Mouse (Mus musculus) hindbrain, postnatal 0 days (tissue): ENCODE measurements around the gene Zc3h7a. TPM values are rescaled to one million over a fixed set of nuclear protein-coding genes. Genes with fewer than 3 reads are reported as not detected.
A peak's percentile ranks its signal among the peaks of the same experiment; 100 is the strongest.

Source experiments
- ATAC-seq: fragments of 200-750 bp; cut with Nextera tagmentation; 2 replicates; pipeline ENCODE4 v1.8.0; 2017; ENCODE audit warnings: mild to moderate bottlenecking, moderate TSS enrichment, moderate library complexity
- DNase-seq: peaks from one replicate; pipeline ENCODE4 v3.0.0-alpha.2; 2015; ENCODE audit warnings: low spot score
- H3K27ac ChIP-seq: fragments of 300-500 bp; sonication (generic); 2 replicates; pipeline ENCODE4 v1.5.1; 2014; ENCODE audit warnings: mild to moderate bottlenecking
- H3K27me3 ChIP-seq: fragments of 300-500 bp; sonication (generic); 2 replicates; pipeline ENCODE4 v1.6.1; 2014; ENCODE audit warnings: low read length, mixed read lengths; ENCODE audit not compliant: insufficient read depth
- H3K36me3 ChIP-seq: fragments of 300-500 bp; sonication (generic); 2 replicates; pipeline ENCODE4 v1.6.1; 2014; ENCODE audit warnings: low read length, mixed read lengths; ENCODE audit not compliant: insufficient read depth
- H3K4me1 ChIP-seq: fragments of 300-500 bp; sonication (generic); 2 replicates; pipeline ENCODE4 v1.6.1; 2014; ENCODE audit warnings: antibody characterized with exemption, low read length, mixed read lengths; ENCODE audit not compliant: insufficient read depth
- H3K4me2 ChIP-seq: fragments of 300-500 bp; sonication (generic); 2 replicates; pipeline ENCODE4 v1.6.1; 2014; ENCODE audit warnings: low read depth, mild to moderate bottlenecking, low read length, moderate library complexity, mixed read lengths
- H3K4me3 ChIP-seq: fragments of 300-500 bp; sonication (generic); 2 replicates; pipeline ENCODE4 v1.5.1; 2014; ENCODE audit warnings: low read length
- H3K9ac ChIP-seq: fragments of 300-500 bp; sonication (generic); replicated peaks from 2 replicates; pipeline ENCODE4 v1.6.1; 2014; ENCODE audit warnings: mild to moderate bottlenecking, low read length, moderate library complexity, mixed read lengths
- H3K9me3 ChIP-seq: fragments of 300-500 bp; sonication (generic); 2 replicates; pipeline ENCODE4 v1.6.1; 2016; ENCODE audit warnings: low read length, mixed read lengths
- CTCF ChIP-seq: IDR thresholded peaks from 2 replicates; pipeline ENCODE4 v1.5.1; 2016; ENCODE audit warnings: antibody characterized with exemption, control low read depth, low read depth
- WGBS: fragments of 180-500 bp; shearing (Covaris S2); extraction: QIAGEN DNeasy Blood & Tissue Kit; methylation state at CpG from one replicate; pipeline ENCODE4 v1.1.7; 2014; 5-methylcytosine and 5-hydroxymethylcytosine counted together
- polyA plus RNA-seq: library from polyadenylated mRNA; unstranded; fragments of >200 nt; fragmentation: Nextera tagmentation; extraction: Ambion mirVana; gene quantifications from 2 replicates; pipeline ENCODE4 v1.2.1, GENCODE M21; 2015
- total RNA-seq: library from RNA; depleted of rRNA; stranded (reverse); fragments of >200 nt; gene quantifications from 2 replicates; pipeline ENCODE4 v1.2.3, GENCODE M21; 2014

Gene Zc3h7a
- total and polyA plus RNA-seq, 2 experiments from 2014 or later = 42.8 to 62.4 TPM

DNA sequence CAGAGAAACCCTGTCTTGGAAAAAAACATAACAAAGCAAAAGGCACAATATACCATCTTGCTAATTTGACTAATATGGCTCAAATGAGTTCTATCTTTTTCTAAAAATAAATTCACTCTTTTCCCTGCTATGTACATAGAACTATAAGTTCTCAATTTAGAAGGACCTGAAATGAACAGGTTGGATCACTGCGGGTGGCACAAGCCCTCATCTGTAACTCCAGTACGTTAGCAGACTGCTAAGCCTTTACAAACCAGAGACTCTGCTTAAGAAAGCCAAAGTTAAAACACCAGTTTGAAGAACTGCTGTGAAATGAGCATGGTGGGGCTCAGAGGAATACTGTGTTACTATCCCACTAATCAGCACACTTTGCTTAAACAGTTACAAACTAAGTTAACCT lies 50.8 kb downstream of the Zc3h7a start:
- H3K9me3 ChIP-seq = no peaks in the 10 kb centered on the region
- no peak overlapping the region for H3K4me2 ChIP-seq
- H3K27ac ChIP-seq = no peak overlapping the region
- H3K4me1 ChIP-seq = no peaks in the 10 kb centered on the region
- no peak overlapping the region for H3K4me3 ChIP-seq
- H3K27me3 ChIP-seq = no peaks in the 10 kb centered on the region
- no peak for ATAC-seq
- no peak overlapping the region for H3K9ac ChIP-seq
- WGBS = 80% methylated on average over 2 of the region's 2 CpGs
- H3K36me3 ChIP-seq = peaks cover 8% of the 10 kb centered on the region; the same call in 1 of the 2 replicates
- TF ChIP-seq CTCF = no peak
- DNase-seq = no peak

DNA sequence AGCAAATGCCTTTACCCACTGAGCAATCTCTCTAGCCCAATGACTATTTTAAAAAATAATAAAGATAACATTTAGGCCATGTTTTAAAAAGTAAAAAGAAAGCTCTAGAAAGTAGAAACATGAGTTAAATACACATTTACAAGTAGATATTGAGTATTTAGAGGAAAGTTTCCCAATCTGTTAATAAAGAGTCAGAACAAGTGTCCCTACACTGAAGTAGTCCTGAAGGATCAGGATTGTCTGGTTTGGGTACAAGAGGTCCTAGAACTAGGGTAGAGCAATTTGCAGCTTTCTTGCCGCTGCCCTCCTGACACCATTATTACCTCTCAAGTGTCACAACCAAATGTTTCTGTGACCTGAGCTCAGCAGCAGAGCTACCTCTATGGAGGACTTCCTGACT lies 52.1 kb downstream of the Zc3h7a start:
- no peak overlapping the region for H3K9ac ChIP-seq
- H3K27ac ChIP-seq = no peak overlapping the region
- no peaks in the 10 kb centered on the region for H3K27me3 ChIP-seq
- no peaks in the 10 kb centered on the region for H3K9me3 ChIP-seq
- no peak for DNase-seq
- WGBS = 95% methylated on average over 1 of the region's 1 CpGs
- TF ChIP-seq CTCF = no peak
- no peak overlapping the region for H3K4me3 ChIP-seq
- H3K4me2 ChIP-seq = no peak overlapping the region
- H3K36me3 ChIP-seq = peaks cover 8% of the 10 kb centered on the region; the same call in 1 of the 2 replicates
- no peaks in the 10 kb centered on the region for H3K4me1 ChIP-seq
- no peak for ATAC-seq

DNA sequence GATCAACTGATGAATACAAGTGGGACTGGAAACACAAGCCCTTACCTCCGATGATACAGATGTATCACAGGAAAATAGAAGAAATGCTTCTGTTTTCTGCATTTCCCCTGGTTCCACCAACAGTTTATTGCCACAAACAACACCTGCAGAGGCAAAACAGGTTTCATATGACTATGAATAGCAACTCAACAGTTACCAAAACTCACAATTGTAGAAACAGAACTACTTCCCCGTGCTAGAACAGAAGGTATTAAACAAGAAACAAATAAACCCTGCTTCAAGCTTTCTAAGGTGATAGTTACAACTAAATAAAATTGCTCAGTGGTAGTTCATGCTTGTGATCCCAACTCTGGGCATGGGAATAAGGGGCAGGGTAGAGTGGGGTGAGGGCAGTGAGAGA lies 53.6 kb downstream of the Zc3h7a start:
- no peaks in the 10 kb centered on the region for H3K27me3 ChIP-seq
- no peak for TF ChIP-seq CTCF
- H3K4me1 ChIP-seq = no peaks in the 10 kb centered on the region
- H3K9ac ChIP-seq = no peak overlapping the region
- H3K36me3 ChIP-seq = no peaks in the 10 kb centered on the region; the same call in 1 of the 2 replicates
- WGBS = 94% methylated on average over 2 of the region's 2 CpGs
- DNase-seq = no peak
- no peaks in the 10 kb centered on the region for H3K9me3 ChIP-seq
- H3K4me2 ChIP-seq = no peak overlapping the region
- no peak overlapping the region for H3K27ac ChIP-seq
- H3K4me3 ChIP-seq = no peak overlapping the region
- ATAC-seq = no peak

DNA sequence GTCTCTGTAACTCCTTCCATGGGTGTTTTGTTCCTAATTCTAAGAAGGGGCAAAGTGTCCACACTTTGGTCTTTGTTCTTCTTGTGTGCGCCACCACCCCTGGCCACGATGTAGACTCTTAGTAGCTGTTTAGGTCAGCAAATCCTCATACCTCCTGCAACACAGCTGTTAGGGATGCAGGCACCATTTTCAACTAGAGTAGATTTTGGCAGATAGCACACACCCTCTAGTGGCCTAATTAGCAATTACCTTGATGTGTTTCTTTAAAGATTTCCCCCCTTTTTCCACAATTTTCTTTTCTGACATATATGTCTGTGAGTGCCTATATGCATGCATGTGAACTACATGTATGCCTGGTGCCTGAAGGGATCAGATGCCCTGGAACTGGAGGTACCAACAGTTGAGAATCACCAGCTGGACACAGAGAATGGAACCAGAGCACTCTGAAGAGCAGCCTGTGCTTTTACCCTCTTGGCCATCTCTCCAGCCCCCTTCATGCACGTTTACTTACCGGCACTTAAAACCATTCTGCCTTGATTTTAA lies 66.9 kb downstream of the Zc3h7a start:
- H3K9me3 ChIP-seq = no peaks in the 10 kb centered on the region
- H3K4me1 ChIP-seq = no peaks in the 10 kb centered on the region
- no peak overlapping the region for H3K27ac ChIP-seq
- no peaks in the 10 kb centered on the region for H3K27me3 ChIP-seq
- ATAC-seq (0 out of 2 replicates have a peak, but pooled peaks have one; percentile 47), DNase-seq (peak; percentile 72)
- WGBS = 69% methylated on average over 4 of the region's 4 CpGs
- H3K36me3 ChIP-seq = no peaks in the 10 kb centered on the region
- no peak overlapping the region for H3K9ac ChIP-seq
- peak; percentile 79 for TF ChIP-seq CTCF
- H3K4me2 ChIP-seq = no peak overlapping the region
- no peak overlapping the region for H3K4me3 ChIP-seq

DNA sequence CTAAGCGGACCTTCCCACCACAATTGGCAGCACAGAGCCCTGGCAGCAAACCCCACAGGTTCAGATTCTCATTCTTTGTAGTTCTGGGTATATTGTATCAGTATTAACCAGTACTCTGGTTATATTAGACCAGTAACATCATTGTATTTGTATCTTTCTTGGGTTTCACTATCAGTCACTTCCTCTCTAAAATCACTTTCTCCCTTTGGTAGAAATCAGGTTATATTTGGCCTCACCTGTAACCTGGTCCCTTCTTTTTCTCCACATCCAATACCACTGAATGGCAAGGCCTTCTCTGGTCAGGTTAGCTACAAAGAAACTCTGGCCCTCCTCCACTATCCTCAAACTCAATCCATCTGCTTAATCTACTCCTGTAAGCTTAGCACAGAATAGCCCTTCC lies 71.3 kb downstream of the Zc3h7a start:
- ATAC-seq (no peak), DNase-seq (no peak)
- TF ChIP-seq CTCF = no peak
- Histone ChIP-seq H3K27me3 (no peaks in the 10 kb centered on the region), H3K9me3 (no peaks in the 10 kb centered on the region), H3K36me3 (peaks cover 5% of the 10 kb centered on the region; the same call in 1 of the 2 replicates), H3K4me2 (no peak overlapping the region), H3K4me1 (no peaks in the 10 kb centered on the region), H3K9ac (no peak overlapping the region), H3K4me3 (no peak overlapping the region), H3K27ac (no peak overlapping the region)
- WGBS = 67% methylated on average over 1 of the region's 1 CpGs

DNA sequence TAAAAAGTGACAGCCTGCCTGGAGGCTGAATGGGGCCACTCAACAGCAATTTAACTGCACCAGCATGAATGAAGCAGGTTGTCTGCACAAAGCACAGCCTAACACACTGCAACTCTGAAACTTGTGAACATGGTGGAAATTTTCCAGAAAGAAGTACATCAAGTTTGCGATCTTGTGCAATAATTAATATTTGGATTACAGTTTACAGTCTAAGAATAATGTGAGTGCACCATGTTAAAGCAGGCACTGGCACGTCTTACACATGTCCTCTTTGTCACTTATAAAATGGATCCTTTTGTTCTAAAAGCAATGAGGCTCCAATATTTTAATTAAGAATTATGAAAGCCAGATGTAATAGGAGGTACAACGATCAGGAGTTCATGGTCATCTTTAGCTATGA lies 78.9 kb downstream of the Zc3h7a start:
- no peak for DNase-seq
- 76% methylated on average over 3 of the region's 3 CpGs for WGBS
- Histone ChIP-seq H3K4me1 (no peaks in the 10 kb centered on the region), H3K36me3 (no peaks in the 10 kb centered on the region; the same call in 1 of the 2 replicates), H3K4me3 (no peak overlapping the region), H3K9me3 (no peaks in the 10 kb centered on the region), H3K27me3 (no peaks in the 10 kb centered on the region), H3K9ac (no peak overlapping the region), H3K4me2 (no peak overlapping the region), H3K27ac (no peak overlapping the region)
- no peak for TF ChIP-seq CTCF
- no peak for ATAC-seq

DNA sequence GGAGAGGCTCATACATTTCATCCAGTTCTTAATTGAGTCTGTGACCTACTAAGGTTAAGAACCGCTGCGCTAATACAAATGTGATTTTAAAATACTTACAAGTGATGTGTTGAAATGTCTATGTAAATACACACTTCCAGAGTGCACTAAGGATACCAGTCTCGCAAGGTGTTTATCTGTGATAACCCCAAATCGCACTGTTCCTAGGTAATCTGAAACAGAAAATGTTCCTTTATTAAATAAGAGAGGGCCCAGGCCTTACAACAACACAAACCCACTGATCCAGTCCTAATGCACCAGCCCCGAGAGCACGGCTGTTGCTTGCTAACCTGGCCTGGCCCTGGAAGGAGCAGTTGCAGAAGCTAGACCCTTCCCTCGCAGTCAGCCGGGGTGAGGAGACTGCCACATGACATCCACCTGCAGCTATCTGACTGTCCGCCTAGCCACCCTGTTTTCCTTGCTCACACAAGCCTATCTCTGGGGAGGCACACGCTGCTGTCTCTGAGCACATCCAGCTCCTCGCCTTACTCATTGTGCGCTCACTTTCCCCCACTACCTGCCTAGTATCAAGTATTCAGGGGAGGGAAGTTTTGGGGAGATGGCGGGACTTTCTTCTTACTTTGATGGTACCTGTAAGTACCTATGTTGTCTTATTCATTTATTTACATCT lies 82.3 kb downstream of the Zc3h7a start:
- Histone ChIP-seq H3K9me3 (no peaks in the 10 kb centered on the region), H3K27me3 (no peaks in the 10 kb centered on the region), H3K27ac (no peak overlapping the region), H3K9ac (no peak overlapping the region), H3K4me2 (no peak overlapping the region), H3K4me1 (no peaks in the 10 kb centered on the region), H3K4me3 (no peak overlapping the region), H3K36me3 (peaks cover 12% of the 10 kb centered on the region)
- DNase-seq = no peak
- ATAC-seq = no peak
- 92% methylated on average over 13 of the region's 13 CpGs for WGBS
- TF ChIP-seq CTCF = no peak
